Mouse (Mus musculus) CD4-positive, CD25-positive, alpha-beta regulatory T cell, adult 2 months (primary cell): Measurements from ENCODE around the gene St3gal2.
"Not testable (repeated sequence)": the region's sequence is repeated elsewhere in the genome, so short reads cannot be mapped to it uniquely, and the experiment has no call there.

Experiments used
- DNase-seq: peaks from one replicate; pipeline ENCODE4 v3.0.0-alpha.2; 2012; ENCODE audit warnings: low read depth, low spot score

St3gal2 gene

DNA sequence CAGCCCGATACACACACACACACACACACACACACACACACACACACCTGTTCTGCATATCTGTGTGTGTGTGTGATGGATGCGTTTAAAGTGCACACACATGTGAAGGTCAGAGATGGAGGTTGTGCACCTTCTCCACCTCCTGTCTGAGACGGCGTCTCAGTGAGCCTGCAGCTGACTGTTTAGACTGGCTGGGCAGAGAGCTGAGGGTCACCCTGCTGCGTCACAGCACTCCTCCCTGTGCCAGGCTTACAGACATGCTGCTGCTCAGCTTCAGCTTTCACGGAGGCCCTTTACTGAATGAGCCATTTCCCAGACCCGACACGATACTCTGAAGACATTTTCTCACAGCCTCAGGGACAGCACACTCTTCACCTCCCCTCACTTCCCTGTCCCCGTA lies 70.3 kb downstream of the St3gal2 start:
- DNase-seq: no peak

DNA sequence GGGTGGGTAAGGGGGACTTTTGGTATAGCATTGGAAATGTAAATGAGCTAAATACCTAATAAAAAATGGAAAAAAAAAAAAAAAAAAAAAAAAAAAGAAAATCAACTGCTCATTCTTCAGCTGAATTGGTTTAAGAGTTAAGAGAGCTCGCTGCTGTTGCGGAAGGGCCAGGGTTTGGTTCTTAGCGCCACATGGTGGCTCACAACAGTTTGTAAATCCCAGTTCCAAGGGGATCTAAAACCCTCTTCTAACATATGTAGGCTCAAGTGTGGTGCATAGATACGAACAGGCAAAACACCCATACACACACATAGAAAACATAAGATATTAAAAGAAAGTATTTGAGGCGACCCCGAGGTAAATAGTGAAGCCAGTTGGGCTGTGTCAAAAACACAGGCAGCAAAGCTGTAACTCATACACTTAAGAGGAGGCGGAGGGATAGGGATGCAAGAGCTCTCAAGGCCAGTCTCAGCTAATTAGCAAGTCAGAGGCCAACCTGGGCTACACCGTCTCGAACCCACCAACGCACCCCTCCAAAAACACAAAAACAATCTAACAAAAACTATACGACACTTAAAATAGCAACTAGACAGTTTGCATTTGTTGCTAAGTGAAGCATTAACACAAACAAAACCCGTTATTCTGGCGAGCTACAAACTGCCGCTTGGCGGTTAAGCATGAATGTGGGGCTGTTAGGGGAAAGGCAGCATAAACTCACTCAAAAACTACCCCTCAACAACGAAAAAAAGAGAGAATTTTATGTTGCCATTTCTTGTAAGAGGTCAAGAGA lies 77.1 kb downstream of the St3gal2 start:
- DNase-seq: peak; percentile 48

DNA sequence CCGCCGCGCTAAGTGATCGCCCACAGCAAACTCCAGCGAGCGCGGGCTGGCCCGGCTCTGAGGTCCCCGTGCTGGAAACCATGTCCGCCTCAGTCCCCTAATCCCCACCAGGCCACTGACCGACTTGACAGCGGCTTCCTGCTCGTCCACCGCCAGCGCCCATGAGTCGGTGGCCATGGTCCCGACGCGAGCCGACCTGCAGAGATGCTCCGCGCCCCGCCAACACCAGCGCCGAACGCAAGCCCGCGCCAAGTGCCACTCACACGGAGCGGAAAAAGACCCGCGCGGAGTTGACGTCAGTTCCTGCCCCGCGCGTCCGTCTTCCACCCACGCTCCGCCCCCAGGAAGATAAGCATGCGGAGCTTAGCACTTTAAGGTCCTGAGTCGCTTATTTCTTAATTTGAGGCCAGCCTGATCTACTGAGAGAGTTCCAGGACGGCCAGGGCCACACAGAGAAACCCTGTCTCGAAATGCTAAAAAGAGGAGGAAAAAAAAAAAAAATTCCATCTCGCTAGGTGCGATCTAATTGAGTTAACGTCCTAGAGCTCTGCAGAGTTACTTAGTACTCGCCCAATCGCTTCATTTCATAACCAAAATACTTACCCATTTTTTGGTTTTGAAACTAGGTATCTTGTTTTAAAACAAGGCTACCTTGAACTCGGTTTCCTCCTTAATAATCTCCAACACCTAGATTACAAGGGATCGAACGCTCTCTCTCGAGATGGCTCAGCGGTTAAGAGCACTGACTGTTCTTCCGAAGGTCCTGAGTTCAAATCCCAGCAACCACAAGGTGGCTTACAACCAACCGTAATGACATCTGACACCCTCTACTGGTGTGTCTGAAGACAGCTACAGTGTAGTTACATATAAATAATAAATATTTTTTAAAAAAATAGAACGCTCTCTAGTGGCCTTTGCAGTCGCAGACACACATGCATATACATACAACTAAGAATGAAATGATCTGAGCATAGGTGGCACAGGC lies 78.1 kb downstream of the St3gal2 start, which contains the start of gene Ddx19a:
Gene Ddx19a, minus strand, starts transcription at position 254 of the 985 bp plus-strand sequence.
- peak; percentile 95 for DNase-seq

DNA sequence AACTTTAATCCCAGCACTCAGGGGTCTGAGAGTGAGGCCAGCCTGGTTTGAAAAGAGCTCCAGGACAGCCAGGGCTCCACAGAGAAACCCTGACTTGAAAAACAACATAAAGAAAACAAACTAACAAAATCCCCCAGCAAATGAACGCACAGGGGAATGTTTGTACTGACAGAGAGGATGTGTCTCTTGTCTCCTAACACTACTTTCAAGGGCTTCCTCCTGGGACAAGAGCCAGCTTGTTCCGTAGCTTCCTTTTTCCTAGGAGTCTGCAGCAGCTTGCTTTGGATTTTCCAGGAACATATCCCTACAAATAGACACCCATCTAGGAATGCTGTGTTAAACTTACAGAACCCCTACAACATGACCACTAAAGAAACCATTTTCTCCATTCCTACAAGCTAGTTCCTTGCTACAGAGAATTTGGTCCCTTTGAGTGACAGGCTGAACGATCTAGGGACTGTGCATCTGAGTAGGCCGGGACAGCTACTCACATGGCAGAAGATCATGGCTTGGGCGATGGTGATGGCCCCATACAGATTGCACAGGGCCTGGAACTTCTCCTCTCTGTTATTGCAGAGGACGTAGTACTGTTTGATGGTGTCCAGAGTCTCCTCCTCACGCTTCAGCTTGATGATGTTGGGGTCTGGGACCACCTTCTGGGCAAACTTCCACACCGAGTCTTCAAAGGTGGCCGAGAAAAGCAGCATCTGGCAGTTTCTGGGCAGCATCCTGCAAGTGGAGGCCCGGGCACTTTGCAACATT lies 90.7 kb downstream of the St3gal2 start:
- DNase-seq: not testable (repeated sequence)
